Mouse (Mus musculus) E14TG2a.4 (cell line): ENCODE measurements around the gene Cxcl13.

ENCODE experiments used
- CTCF ChIP-seq: conservative IDR thresholded peaks from 2 replicates; pipeline ENCODE4 v1.5.1; 2014; ENCODE audit warnings: low read length
- NANOG ChIP-seq: IDR thresholded peaks from 2 replicates; pipeline ENCODE4 v1.6.1; 2014; ENCODE audit warnings: borderline replicate concordance, low read length, mixed read lengths

- no peak for TF ChIP-seq CTCF
- TF ChIP-seq NANOG = no peak
These were observed 21.7 kb upstream of the Cxcl13 start for GRCm38 (mm10) chr5:95935035-95935434.
